Mouse (Mus musculus): ENCODE data around the gene Kifc3. TPM values are rescaled to one million over a fixed set of nuclear protein-coding genes. Genes with fewer than 3 reads are reported as not detected.

Kifc3 gene
- polyA plus RNA-seq, 1 experiment from 2014 or later, result 9.1 TPM

- H3K9me3 ChIP-seq, result no peaks in the 10 kb centered on the region
- no peak overlapping the region for H3K4me3 ChIP-seq
- no peaks in the 10 kb centered on the region for H3K36me3 ChIP-seq
- H3K4me1 ChIP-seq (replicated peaks), result peaks cover 31% of the 10 kb centered on the region
- DNase-seq (ENCODE audit: low spot score), result no peak
- H3K27ac ChIP-seq, result no peak overlapping the region
- WGBS, result 91% methylated on average over 2 of the region's 2 CpGs
- H3K27me3 ChIP-seq (ENCODE audit: insufficient read depth, poor library complexity, severe bottlenecking), result peaks cover 28% of the 10 kb centered on the region
These were observed 56.4 kb downstream of the Kifc3 start for GRCm38 (mm10) chr8:95146044-95146745.

GRCm38 (mm10) chr8:95144631-95145015, 58.0 kb downstream of the Kifc3 start:
- no peaks in the 10 kb centered on the region for H3K36me3 ChIP-seq
- no peak overlapping the region for H3K4me3 ChIP-seq
- H3K27ac ChIP-seq, result no peak overlapping the region
- peaks cover 39% of the 10 kb centered on the region for H3K4me1 ChIP-seq (replicated peaks)
- WGBS, result 44% methylated on average over 2 of the region's 2 CpGs
- H3K9me3 ChIP-seq, result no peaks in the 10 kb centered on the region
- H3K27me3 ChIP-seq (ENCODE audit: insufficient read depth, poor library complexity, severe bottlenecking), result peaks cover 43% of the 10 kb centered on the region
- no peak for DNase-seq (ENCODE audit: low spot score)

DNA sequence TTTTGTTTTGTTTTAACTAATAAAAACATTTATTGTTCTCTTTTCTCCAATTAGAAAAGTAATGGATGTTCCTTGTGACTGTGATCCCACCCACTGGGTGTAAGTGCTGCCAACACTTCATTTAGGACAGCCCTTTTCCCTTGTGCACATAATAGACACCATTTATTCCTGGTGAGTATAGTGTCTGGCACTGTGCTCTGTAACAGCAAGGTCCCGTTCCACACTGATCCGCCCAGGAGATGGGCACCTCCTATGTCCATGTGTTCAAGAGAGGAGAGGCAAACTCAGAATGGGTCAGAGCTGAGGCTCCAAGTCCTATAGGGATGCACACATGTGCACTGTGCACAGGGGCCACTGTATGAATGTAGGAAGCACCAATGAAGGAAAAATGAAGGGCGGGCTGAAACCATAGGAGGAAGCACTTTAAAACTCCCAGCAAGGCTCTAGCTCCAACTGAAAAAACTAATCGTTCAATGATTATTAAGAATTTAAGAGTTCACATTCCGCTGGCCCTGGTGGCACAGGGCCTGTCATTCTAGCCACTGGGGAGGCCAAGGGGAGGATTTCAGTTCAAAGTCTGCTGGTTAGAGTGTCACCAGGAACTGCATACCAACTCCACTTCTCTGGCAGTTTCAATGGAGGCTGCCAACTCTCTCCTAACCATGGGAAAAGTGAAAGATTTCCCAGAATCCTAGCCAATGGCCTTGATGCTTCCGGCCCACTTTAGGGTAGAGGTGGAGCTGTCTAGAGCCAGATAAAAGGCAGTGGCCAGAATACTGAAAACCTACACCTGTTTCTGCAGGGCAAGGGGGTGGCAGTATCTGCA, 58.6 kb downstream of the Kifc3 start:
- Histone ChIP-seq H3K27ac (no peak overlapping the region), H3K9me3 (no peaks in the 10 kb centered on the region), H3K36me3 (no peaks in the 10 kb centered on the region), H3K4me3 (no peak overlapping the region), H3K4me1 (replicated peaks) (peaks cover 36% of the 10 kb centered on the region), H3K27me3 (ENCODE audit: insufficient read depth, poor library complexity, severe bottlenecking) (peaks cover 49% of the 10 kb centered on the region)
- DNase-seq (ENCODE audit: low spot score), result no peak
- WGBS, result 65% methylated on average over 6 of the region's 6 CpGs

- Histone ChIP-seq H3K9me3 (no peaks in the 10 kb centered on the region), H3K36me3 (no peaks in the 10 kb centered on the region), H3K4me1 (replicated peaks) (peaks cover 41% of the 10 kb centered on the region), H3K27ac (peak overlapping the region; percentile 71), H3K27me3 (ENCODE audit: insufficient read depth, poor library complexity, severe bottlenecking) (peaks cover 58% of the 10 kb centered on the region), H3K4me3 (peak overlapping the region; percentile 82)
- 12% methylated on average over 17 of the region's 17 CpGs for WGBS
- DNase-seq (ENCODE audit: low spot score), result peak; percentile 25
These were observed 59.4 kb downstream of the Kifc3 start for GRCm38 (mm10) chr8:95142985-95143804.

GRCm38 (mm10) chr8:95142075-95142831, 60.4 kb downstream of the Kifc3 start:
- H3K27ac ChIP-seq, result peak overlapping the region; percentile 87

GRCm38 (mm10) chr8:95141469-95142074, 61.0 kb downstream of the Kifc3 start:
- 2% methylated on average over 6 of the region's 6 CpGs for WGBS
- no peaks in the 10 kb centered on the region for H3K9me3 ChIP-seq
- peaks cover 56% of the 10 kb centered on the region for H3K4me1 ChIP-seq (replicated peaks)
- peak overlapping the region; percentile 87 for H3K27ac ChIP-seq
- no peaks in the 10 kb centered on the region for H3K36me3 ChIP-seq
- H3K4me3 ChIP-seq, result peak overlapping the region; percentile 82
- DNase-seq (ENCODE audit: low spot score), result no peak
- peaks cover 74% of the 10 kb centered on the region for H3K27me3 ChIP-seq (ENCODE audit: insufficient read depth, poor library complexity, severe bottlenecking)

More at GRCm38 (mm10) chr8:95142075-95142831, 60.4 kb downstream of the Kifc3 start:
- peak; percentile 56 for DNase-seq (ENCODE audit: low spot score)
- under 1% methylated on average over 62 of the region's 66 CpGs for WGBS
- Histone ChIP-seq H3K4me3 (peak overlapping the region; percentile 82), H3K27me3 (ENCODE audit: insufficient read depth, poor library complexity, severe bottlenecking) (peaks cover 67% of the 10 kb centered on the region), H3K36me3 (no peaks in the 10 kb centered on the region), H3K9me3 (no peaks in the 10 kb centered on the region), H3K4me1 (replicated peaks) (peaks cover 50% of the 10 kb centered on the region)

GRCm38 (mm10) chr8:95141026-95141425, 61.6 kb downstream of the Kifc3 start:
- no peak for DNase-seq (ENCODE audit: low spot score)
- Histone ChIP-seq H3K9me3 (no peaks in the 10 kb centered on the region), H3K27ac (no peak overlapping the region), H3K36me3 (no peaks in the 10 kb centered on the region), H3K27me3 (ENCODE audit: insufficient read depth, poor library complexity, severe bottlenecking) (peaks cover 79% of the 10 kb centered on the region), H3K4me1 (replicated peaks) (peaks cover 56% of the 10 kb centered on the region), H3K4me3 (peak overlapping the region; percentile 82)
- 86% methylated on average over 1 of the region's 1 CpGs for WGBS

- Histone ChIP-seq H3K27me3 (ENCODE audit: insufficient read depth, poor library complexity, severe bottlenecking) (peaks cover 82% of the 10 kb centered on the region), H3K27ac (no peak overlapping the region), H3K9me3 (no peaks in the 10 kb centered on the region), H3K4me1 (replicated peaks) (peaks cover 56% of the 10 kb centered on the region), H3K36me3 (no peaks in the 10 kb centered on the region), H3K4me3 (no peak overlapping the region)
- WGBS, result 66% methylated on average over 5 of the region's 5 CpGs
- no peak for DNase-seq (ENCODE audit: low spot score)
These were observed 62.1 kb downstream of the Kifc3 start for GRCm38 (mm10) chr8:95140555-95140954.

- no peak overlapping the region for H3K4me3 ChIP-seq
- no peak overlapping the region for H3K27ac ChIP-seq
- no peaks in the 10 kb centered on the region for H3K36me3 ChIP-seq
- H3K9me3 ChIP-seq, result no peaks in the 10 kb centered on the region
- peaks cover 53% of the 10 kb centered on the region for H3K4me1 ChIP-seq (replicated peaks)
- DNase-seq (ENCODE audit: low spot score), result no peak
- peaks cover 78% of the 10 kb centered on the region for H3K27me3 ChIP-seq (ENCODE audit: insufficient read depth, poor library complexity, severe bottlenecking)
- WGBS, result 56% methylated on average over 1 of the region's 1 CpGs
These were observed 63.6 kb downstream of the Kifc3 start for GRCm38 (mm10) chr8:95139051-95139365.

DNA sequence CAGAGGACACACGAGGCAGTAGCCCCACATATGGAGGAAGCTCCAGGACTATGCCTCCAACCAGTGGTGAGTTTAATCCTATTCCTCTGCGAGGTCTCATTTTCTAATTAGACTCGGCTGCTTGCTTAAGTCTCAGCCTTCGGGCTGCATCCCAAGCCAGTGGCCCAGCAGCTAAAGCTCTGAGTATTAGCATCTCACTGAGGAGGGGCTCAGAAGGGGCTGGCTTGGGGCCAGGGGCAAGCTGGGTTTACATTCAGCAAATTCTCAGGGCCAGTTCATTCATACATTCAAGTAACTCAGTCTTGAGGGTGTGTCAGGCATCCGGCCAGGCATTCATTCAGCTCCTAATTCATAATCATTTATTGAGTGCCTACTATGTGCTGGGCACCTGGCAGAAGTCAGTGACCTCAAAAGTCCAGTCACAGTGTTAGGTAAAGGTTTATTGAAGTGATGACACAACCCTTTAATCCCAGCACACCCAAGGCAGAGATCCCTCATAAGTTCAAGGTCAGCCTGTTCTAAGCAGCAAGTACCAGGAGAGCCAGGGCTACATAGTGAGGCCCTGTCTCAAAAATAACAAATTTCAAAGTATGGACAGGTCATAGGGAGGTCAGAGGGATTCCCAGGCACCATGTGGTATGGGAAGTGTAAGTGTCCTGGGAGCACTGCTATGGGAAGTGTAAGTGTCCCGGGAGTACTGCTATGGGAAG, 64.1 kb downstream of the Kifc3 start:
- Histone ChIP-seq H3K27me3 (ENCODE audit: insufficient read depth, poor library complexity, severe bottlenecking) (peaks cover 75% of the 10 kb centered on the region), H3K4me3 (peak overlapping the region; percentile 48)
- DNase-seq (ENCODE audit: low spot score), result no peak

DNA sequence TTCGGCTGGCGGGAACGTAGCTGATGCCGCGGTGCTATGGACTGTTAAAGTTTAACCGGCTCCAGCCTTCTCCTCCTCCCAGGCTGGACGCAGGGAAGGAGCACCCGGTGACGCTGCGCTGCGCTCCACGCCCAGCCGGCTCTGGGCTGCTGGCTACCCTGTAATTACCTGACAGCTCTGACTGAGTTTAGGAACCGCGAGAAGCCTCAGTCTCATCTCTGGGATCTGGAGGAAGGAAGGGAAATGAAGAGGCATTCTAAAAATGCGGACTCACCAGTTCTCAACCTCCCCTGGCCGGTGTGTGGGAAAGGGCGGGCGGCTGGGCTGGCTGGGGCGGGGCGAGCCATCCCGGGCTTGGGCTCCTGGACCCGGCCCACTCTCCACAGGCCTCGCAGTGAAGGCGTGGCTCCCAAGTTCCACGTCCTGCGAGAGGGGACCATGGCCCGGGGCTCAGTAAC, 64.9 kb downstream of the Kifc3 start:
- WGBS, result under 1% methylated on average over 28 of the region's 28 CpGs
- H3K36me3 ChIP-seq, result no peaks in the 10 kb centered on the region
- H3K27ac ChIP-seq, result 0 out of 2 replicates have a peak overlapping the region, but pooled peaks have one; percentile 46
- peak; percentile 43 for DNase-seq (ENCODE audit: low spot score)
- no peaks in the 10 kb centered on the region for H3K9me3 ChIP-seq
- peaks cover 68% of the 10 kb centered on the region for H3K27me3 ChIP-seq (ENCODE audit: insufficient read depth, poor library complexity, severe bottlenecking)
- H3K4me1 ChIP-seq (replicated peaks), result peaks cover 44% of the 10 kb centered on the region
- H3K4me3 ChIP-seq, result peak overlapping the region; percentile 48

More for the DNA sequence above, 64.1 kb downstream of the Kifc3 start:
- Histone ChIP-seq H3K36me3 (no peaks in the 10 kb centered on the region), H3K4me1 (replicated peaks) (peaks cover 52% of the 10 kb centered on the region), H3K27ac (0 out of 2 replicates have a peak overlapping the region, but pooled peaks have one; percentile 24), H3K9me3 (no peaks in the 10 kb centered on the region)
- 26% methylated on average over 6 of the region's 6 CpGs for WGBS

All from hindbrain, embryonic 10.5 days (tissue).